Mouse (Mus musculus): ENCODE results near the gene Aplnr.

Gene Aplnr

DNA sequence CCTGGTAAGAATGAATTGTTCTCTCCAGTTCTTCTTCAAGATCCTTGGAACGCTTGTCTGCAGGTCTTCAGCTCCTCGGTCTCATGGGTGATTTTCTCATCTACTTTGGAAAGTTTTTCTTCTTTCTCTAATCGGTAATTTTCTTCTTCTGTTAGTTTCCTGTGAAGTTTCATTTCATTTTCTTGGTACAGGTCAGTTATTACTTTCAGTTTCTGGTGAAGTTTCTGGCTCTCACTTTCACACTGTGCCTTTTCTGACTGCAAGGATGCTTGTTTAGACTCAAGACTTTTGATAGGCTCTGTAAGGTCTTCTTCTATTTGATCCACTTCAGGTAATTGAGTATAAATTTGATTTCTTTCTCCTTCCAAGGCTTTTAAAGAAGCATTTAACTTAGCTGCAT lies 21.4 kb downstream of the Aplnr start:
- Histone ChIP-seq H3K27me3 (ENCODE audit: insufficient read depth, low read length) (peaks cover 4% of the 10 kb centered on the region; the same call in 1 of the 2 replicates), H3K4me1 (replicated peaks; ENCODE audit: low read depth, low read length) (no peaks in the 10 kb centered on the region), H3K4me3 (replicated peaks; ENCODE audit: low read length) (no peak overlapping the region), H3K9me3 (ENCODE audit: low read length) (no peaks in the 10 kb centered on the region), H3K36me3 (ENCODE audit: insufficient read depth, low read length) (no peaks in the 10 kb centered on the region)
- TF ChIP-seq CTCF (conservative IDR thresholded peaks at IDR 0.05; ENCODE audit: low read length) (no peak), POU5F1 (IDR thresholded peaks at IDR 0.05; ENCODE audit: borderline replicate concordance, low read length) (no peak), NANOG (IDR thresholded peaks at IDR 0.05; ENCODE audit: borderline replicate concordance, low read length) (no peak)

GRCm38 (mm10) chr2:85160901-85161637 lies 25.0 kb downstream of the Aplnr start:
- Histone ChIP-seq H3K36me3 (ENCODE audit: insufficient read depth, low read length) (no peaks in the 10 kb centered on the region), H3K27me3 (ENCODE audit: insufficient read depth, low read length) (peaks cover 4% of the 10 kb centered on the region; the same call in 1 of the 2 replicates), H3K4me1 (replicated peaks; ENCODE audit: low read depth, low read length) (no peaks in the 10 kb centered on the region), H3K4me3 (replicated peaks; ENCODE audit: low read length) (no peak overlapping the region), H3K9me3 (ENCODE audit: low read length) (peaks cover 17% of the 10 kb centered on the region)
- no peak for TF ChIP-seq NANOG (IDR thresholded peaks at IDR 0.05; ENCODE audit: borderline replicate concordance, low read length)
- TF ChIP-seq POU5F1 (IDR thresholded peaks at IDR 0.05; ENCODE audit: borderline replicate concordance, low read length): no peak
- no peak for TF ChIP-seq CTCF (conservative IDR thresholded peaks at IDR 0.05; ENCODE audit: low read length)

GRCm38 (mm10) chr2:85161638-85162093 lies 25.6 kb downstream of the Aplnr start:
- Histone ChIP-seq H3K36me3 (ENCODE audit: insufficient read depth, low read length) (no peaks in the 10 kb centered on the region), H3K4me1 (replicated peaks; ENCODE audit: low read depth, low read length) (no peaks in the 10 kb centered on the region), H3K9me3 (ENCODE audit: low read length) (peaks cover 17% of the 10 kb centered on the region), H3K4me3 (replicated peaks; ENCODE audit: low read length) (no peak overlapping the region), H3K27me3 (ENCODE audit: insufficient read depth, low read length) (peaks cover 4% of the 10 kb centered on the region; the same call in 1 of the 2 replicates)
- TF ChIP-seq POU5F1 (IDR thresholded peaks at IDR 0.05; ENCODE audit: borderline replicate concordance, low read length) (no peak), CTCF (conservative IDR thresholded peaks at IDR 0.05; ENCODE audit: low read length) (no peak), NANOG (IDR thresholded peaks at IDR 0.05; ENCODE audit: borderline replicate concordance, low read length) (no peak)

GRCm38 (mm10) chr2:85163311-85164047 lies 27.5 kb downstream of the Aplnr start:
- no peak overlapping the region for H3K4me3 ChIP-seq (replicated peaks; ENCODE audit: low read length)
- peaks cover 17% of the 10 kb centered on the region for H3K9me3 ChIP-seq (ENCODE audit: low read length)
- H3K36me3 ChIP-seq (ENCODE audit: insufficient read depth, low read length): no peaks in the 10 kb centered on the region
- no peaks in the 10 kb centered on the region for H3K4me1 ChIP-seq (replicated peaks; ENCODE audit: low read depth, low read length)
- TF ChIP-seq CTCF (conservative IDR thresholded peaks at IDR 0.05; ENCODE audit: low read length) (no peak), NANOG (IDR thresholded peaks at IDR 0.05; ENCODE audit: borderline replicate concordance, low read length) (no peak), POU5F1 (IDR thresholded peaks at IDR 0.05; ENCODE audit: borderline replicate concordance, low read length) (no peak)
- no peaks in the 10 kb centered on the region for H3K27me3 ChIP-seq (ENCODE audit: insufficient read depth, low read length)

DNA sequence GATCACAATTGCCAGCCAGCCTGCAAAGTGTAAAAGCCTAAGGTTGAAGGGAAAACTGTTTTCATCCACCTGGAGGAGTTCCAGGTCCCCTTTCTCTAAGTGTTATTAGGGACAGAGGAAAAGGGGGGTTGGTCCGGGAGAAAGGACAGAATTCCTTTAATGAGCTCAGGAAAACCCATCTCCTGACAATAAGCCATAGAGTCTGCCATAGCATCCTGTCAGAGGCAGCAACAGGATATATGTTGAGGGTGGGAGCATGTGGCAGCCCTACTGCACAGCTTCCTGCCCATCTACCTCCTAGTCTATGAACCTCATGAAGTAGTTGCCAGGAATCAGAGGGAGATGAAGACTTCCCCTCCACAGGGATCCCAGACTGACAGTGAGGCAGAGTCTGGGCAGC lies 31.6 kb downstream of the Aplnr start:
- no peak overlapping the region for H3K4me3 ChIP-seq (replicated peaks; ENCODE audit: low read length)
- H3K36me3 ChIP-seq (ENCODE audit: insufficient read depth, low read length): no peaks in the 10 kb centered on the region
- TF ChIP-seq POU5F1 (IDR thresholded peaks at IDR 0.05; ENCODE audit: borderline replicate concordance, low read length) (no peak), NANOG (IDR thresholded peaks at IDR 0.05; ENCODE audit: borderline replicate concordance, low read length) (no peak), CTCF (conservative IDR thresholded peaks at IDR 0.05; ENCODE audit: low read length) (no peak)

GRCm38 (mm10) chr2:85168327-85168726 lies 32.3 kb downstream of the Aplnr start:
- no peak overlapping the region for H3K4me3 ChIP-seq (replicated peaks; ENCODE audit: low read length)
- TF ChIP-seq NANOG (IDR thresholded peaks at IDR 0.05; ENCODE audit: borderline replicate concordance, low read length) (no peak), POU5F1 (IDR thresholded peaks at IDR 0.05; ENCODE audit: borderline replicate concordance, low read length) (no peak), CTCF (conservative IDR thresholded peaks at IDR 0.05; ENCODE audit: low read length) (no peak)
- H3K4me1 ChIP-seq (replicated peaks; ENCODE audit: low read depth, low read length): no peaks in the 10 kb centered on the region
- peaks cover 12% of the 10 kb centered on the region for H3K9me3 ChIP-seq (ENCODE audit: low read length)
- H3K27me3 ChIP-seq (ENCODE audit: insufficient read depth, low read length): no peaks in the 10 kb centered on the region
- no peaks in the 10 kb centered on the region for H3K36me3 ChIP-seq (ENCODE audit: insufficient read depth, low read length)

More for the DNA sequence above, 31.6 kb downstream of the Aplnr start:
- Histone ChIP-seq H3K4me1 (replicated peaks; ENCODE audit: low read depth, low read length) (no peaks in the 10 kb centered on the region), H3K9me3 (ENCODE audit: low read length) (peaks cover 17% of the 10 kb centered on the region), H3K27me3 (ENCODE audit: insufficient read depth, low read length) (no peaks in the 10 kb centered on the region)

- Histone ChIP-seq H3K27me3 (ENCODE audit: insufficient read depth, low read length) (no peaks in the 10 kb centered on the region), H3K4me1 (replicated peaks; ENCODE audit: low read depth, low read length) (no peaks in the 10 kb centered on the region), H3K36me3 (ENCODE audit: insufficient read depth, low read length) (no peaks in the 10 kb centered on the region), H3K4me3 (replicated peaks; ENCODE audit: low read length) (no peak overlapping the region), H3K9me3 (ENCODE audit: low read length) (no peaks in the 10 kb centered on the region)
- TF ChIP-seq NANOG (IDR thresholded peaks at IDR 0.05; ENCODE audit: borderline replicate concordance, low read length) (no peak), CTCF (conservative IDR thresholded peaks at IDR 0.05; ENCODE audit: low read length) (no peak), POU5F1 (IDR thresholded peaks at IDR 0.05; ENCODE audit: borderline replicate concordance, low read length) (no peak)
Measured at GRCm38 (mm10) chr2:85172071-85172762, 36.2 kb downstream of the Aplnr start.

DNA sequence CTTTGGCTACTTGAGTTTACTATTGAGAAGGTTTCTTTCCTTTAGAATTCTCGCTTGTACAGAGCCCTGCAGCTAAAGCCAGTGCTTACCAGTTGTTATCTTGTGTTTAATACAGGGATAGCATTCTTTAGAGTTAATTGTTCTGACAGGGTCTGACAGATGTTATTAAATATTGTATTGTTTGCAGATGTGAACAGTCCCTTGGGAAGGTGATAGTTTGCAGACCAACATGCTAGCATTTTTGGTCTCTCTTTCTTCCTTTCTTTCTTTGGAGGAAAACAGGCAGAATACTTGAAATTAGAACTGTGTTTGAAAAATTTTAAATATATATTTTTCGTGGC lies 36.7 kb downstream of the Aplnr start:
- Histone ChIP-seq H3K4me3 (replicated peaks; ENCODE audit: low read length) (no peak overlapping the region), H3K9me3 (ENCODE audit: low read length) (no peaks in the 10 kb centered on the region), H3K27me3 (ENCODE audit: insufficient read depth, low read length) (no peaks in the 10 kb centered on the region), H3K4me1 (replicated peaks; ENCODE audit: low read depth, low read length) (no peaks in the 10 kb centered on the region), H3K36me3 (ENCODE audit: insufficient read depth, low read length) (no peaks in the 10 kb centered on the region)
- no peak for TF ChIP-seq POU5F1 (IDR thresholded peaks at IDR 0.05; ENCODE audit: borderline replicate concordance, low read length)
- TF ChIP-seq NANOG (IDR thresholded peaks at IDR 0.05; ENCODE audit: borderline replicate concordance, low read length): no peak
- TF ChIP-seq CTCF (conservative IDR thresholded peaks at IDR 0.05; ENCODE audit: low read length): no peak
